Mouse (Mus musculus): ENCODE data around the gene Gtsf1.

GRCm38 (mm10) chr15:103454449-103454848 is 24.2 kb upstream of the Gtsf1 start:
- no peak for TF ChIP-seq CTCF (IDR thresholded peaks at IDR 0.05)
- no peak for TF ChIP-seq EP300 (IDR thresholded peaks at IDR 0.05)

Data from lung, postnatal 0 days (tissue).